Mouse (Mus musculus) limb, embryonic 13.5 days (tissue): ENCODE results near the gene Zc3hav1l. TPM values are rescaled to one million over a fixed set of nuclear protein-coding genes. Genes with fewer than 3 reads are reported as not detected.
A peak's percentile ranks its signal among the peaks of the same experiment; 100 is the strongest.

ENCODE experiments used
- ATAC-seq: fragments of 200-750 bp; cut with Nextera tagmentation; 2 replicates; pipeline ENCODE4 v1.8.0; 2017; ENCODE audit warnings: low read depth, moderate number of reproducible peaks, moderate TSS enrichment; ENCODE audit not compliant: low FRiP score
- H3K27ac ChIP-seq: fragments of 300-500 bp; sonication (generic); 2 replicates; pipeline ENCODE4 v1.5.1; 2015; ENCODE audit warnings: inconsistent platforms, mild to moderate bottlenecking, moderate library complexity
- H3K27me3 ChIP-seq: fragments of 300-500 bp; sonication (generic); 2 replicates; pipeline ENCODE4 v1.6.1; 2015; ENCODE audit warnings: mild to moderate bottlenecking, inconsistent platforms
- H3K36me3 ChIP-seq: fragments of 300-500 bp; sonication (generic); 2 replicates; pipeline ENCODE4 v1.6.1; 2015; ENCODE audit warnings: inconsistent platforms, mild to moderate bottlenecking, moderate library complexity
- H3K4me1 ChIP-seq: fragments of 300-500 bp; sonication (generic); 2 replicates; pipeline ENCODE4 v1.6.1; 2015; ENCODE audit warnings: inconsistent platforms
- H3K4me2 ChIP-seq: fragments of 300-500 bp; sonication (generic); replicated peaks from 2 replicates; pipeline ENCODE4 v1.6.1; 2015; ENCODE audit warnings: inconsistent platforms, mild to moderate bottlenecking, moderate library complexity
- H3K4me3 ChIP-seq: fragments of 300-500 bp; sonication (generic); 2 replicates; pipeline ENCODE4 v1.5.1; 2015; ENCODE audit warnings: moderate library complexity, mild to moderate bottlenecking, inconsistent platforms
- H3K9ac ChIP-seq: fragments of 300-500 bp; sonication (generic); 2 replicates; pipeline ENCODE4 v1.6.1; 2015; ENCODE audit warnings: mild to moderate bottlenecking, inconsistent platforms
- H3K9me3 ChIP-seq: fragments of 300-500 bp; sonication (generic); 2 replicates; pipeline ENCODE4 v1.6.1; 2016; ENCODE audit warnings: inconsistent platforms
- WGBS: fragments of 180-500 bp; shearing (Covaris S2); methylation state at CpG from one replicate; pipeline ENCODE4 v1.1.7; 2015; 5-methylcytosine and 5-hydroxymethylcytosine counted together
- polyA plus RNA-seq: library from polyadenylated mRNA; unstranded; fragments of >200 nt; fragmentation: Nextera tagmentation; extraction: Ambion mirVana; gene quantifications from 2 replicates; pipeline ENCODE4 v1.2.1, GENCODE M21; 2015

Gene Zc3hav1l
- 13.9 and 15.0 TPM in 2 replicates for polyA plus RNA-seq

DNA sequence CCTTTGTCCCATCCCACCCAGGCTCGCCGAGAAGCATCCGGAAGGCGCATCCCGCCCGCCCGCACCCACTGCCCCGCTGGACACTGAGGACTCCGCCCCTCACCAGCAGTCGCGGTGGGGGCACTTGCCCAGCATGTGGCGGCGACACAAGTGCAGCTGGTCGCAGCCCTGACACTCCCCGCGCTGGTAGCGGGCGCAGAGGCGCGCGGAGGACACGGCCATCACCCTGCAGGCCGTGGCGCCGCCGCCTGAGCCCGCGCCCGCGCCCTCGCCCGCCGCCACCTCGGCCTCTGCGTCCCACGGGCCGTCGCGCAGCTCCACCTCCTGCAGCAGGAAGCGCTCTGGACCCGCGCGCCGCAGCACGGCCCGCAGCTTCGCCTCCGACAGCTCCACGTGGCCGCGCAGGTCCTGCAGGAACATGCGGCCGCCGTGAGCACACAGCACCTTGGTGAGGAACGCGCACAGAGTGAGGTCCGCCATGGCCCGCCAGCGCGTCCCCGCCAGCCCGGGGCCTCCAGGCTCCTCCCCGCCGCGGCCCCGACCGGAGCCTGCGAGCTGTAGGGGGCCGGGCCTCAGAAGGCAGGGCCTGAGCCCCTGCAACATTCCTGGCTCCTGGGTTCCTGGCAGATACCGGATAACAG, at the start of gene Zc3hav1l:
Gene Zc3hav1l (minus strand): TSS at position 499 of the 641 bp plus-strand sequence.
- Histone ChIP-seq H3K9me3 (0 out of 2 replicates have a peak, but pooled peaks cover under 1% of the 10 kb centered on the region), H3K4me3 (peak within 1 kb of the TSS; percentile 83), H3K9ac (peak within 1 kb of the TSS; percentile 99), H3K4me2 (peak within 1 kb of the TSS; percentile 73), H3K27me3 (no peaks in the 10 kb centered on the region), H3K36me3 (peaks cover 30% of the 10 kb centered on the region), H3K27ac (peak within 1 kb of the TSS; percentile 97), H3K4me1 (peaks cover 14% of the 10 kb centered on the region)
- peak; percentile 98 for ATAC-seq
- WGBS = under 1% methylated on average over 70 of the region's 70 CpGs

DNA sequence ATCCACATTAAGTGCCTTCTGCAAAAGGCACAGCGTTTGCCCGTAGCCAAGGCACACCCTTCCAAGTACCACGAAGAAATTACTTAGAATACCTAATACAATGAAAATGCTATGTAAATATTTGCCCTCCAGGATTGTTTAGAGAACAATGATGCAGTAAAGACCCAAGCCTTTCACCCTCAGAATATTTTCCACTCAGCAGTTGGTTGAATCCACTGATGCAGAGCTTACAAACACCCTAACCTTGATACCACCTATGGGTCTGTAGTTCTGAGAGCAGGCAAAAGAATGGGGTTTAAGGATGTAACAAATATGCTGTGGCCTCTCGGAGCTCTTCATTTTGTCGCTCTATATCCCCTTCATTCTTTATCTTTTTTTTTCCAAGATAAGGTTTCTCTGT, 48.8 kb upstream of the Zc3hav1l start:
- ATAC-seq = no peak
- no peak overlapping the region for H3K4me2 ChIP-seq
- H3K27me3 ChIP-seq = peaks cover 29% of the 10 kb centered on the region
- no peaks in the 10 kb centered on the region for H3K9me3 ChIP-seq
- no peak overlapping the region for H3K9ac ChIP-seq
- H3K4me1 ChIP-seq = no peaks in the 10 kb centered on the region
- H3K36me3 ChIP-seq = no peaks in the 10 kb centered on the region
- no peak overlapping the region for H3K4me3 ChIP-seq
- 86% methylated on average over 5 of the region's 5 CpGs for WGBS
- H3K27ac ChIP-seq = no peak overlapping the region

DNA sequence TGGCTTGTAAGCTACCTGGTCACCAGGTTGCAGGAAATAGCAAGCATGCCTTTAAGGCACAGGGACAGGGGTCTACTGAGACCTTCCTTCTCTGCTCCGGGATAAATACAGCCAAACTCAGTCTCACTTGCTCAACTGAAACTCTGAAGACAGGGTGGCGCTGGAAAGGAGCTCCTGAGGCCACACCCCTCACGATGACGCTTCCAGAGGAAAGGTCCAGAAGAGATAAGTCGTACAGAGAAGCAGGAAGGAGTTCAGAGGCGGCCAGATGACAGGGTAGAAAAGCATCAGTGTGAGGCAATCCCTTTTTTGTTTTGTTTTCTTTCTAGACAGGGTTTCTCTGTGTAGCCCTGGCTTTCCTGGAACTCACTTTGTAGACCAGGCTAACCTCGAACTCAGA, 46.7 kb upstream of the Zc3hav1l start:
- WGBS = 47% methylated on average over 7 of the region's 7 CpGs
- no peaks in the 10 kb centered on the region for H3K4me1 ChIP-seq
- H3K9me3 ChIP-seq = no peaks in the 10 kb centered on the region
- no peaks in the 10 kb centered on the region for H3K36me3 ChIP-seq
- no peak overlapping the region for H3K4me2 ChIP-seq
- no peak overlapping the region for H3K4me3 ChIP-seq
- no peak for ATAC-seq
- H3K27ac ChIP-seq = no peak overlapping the region
- peaks cover 11% of the 10 kb centered on the region for H3K27me3 ChIP-seq
- no peak overlapping the region for H3K9ac ChIP-seq

DNA sequence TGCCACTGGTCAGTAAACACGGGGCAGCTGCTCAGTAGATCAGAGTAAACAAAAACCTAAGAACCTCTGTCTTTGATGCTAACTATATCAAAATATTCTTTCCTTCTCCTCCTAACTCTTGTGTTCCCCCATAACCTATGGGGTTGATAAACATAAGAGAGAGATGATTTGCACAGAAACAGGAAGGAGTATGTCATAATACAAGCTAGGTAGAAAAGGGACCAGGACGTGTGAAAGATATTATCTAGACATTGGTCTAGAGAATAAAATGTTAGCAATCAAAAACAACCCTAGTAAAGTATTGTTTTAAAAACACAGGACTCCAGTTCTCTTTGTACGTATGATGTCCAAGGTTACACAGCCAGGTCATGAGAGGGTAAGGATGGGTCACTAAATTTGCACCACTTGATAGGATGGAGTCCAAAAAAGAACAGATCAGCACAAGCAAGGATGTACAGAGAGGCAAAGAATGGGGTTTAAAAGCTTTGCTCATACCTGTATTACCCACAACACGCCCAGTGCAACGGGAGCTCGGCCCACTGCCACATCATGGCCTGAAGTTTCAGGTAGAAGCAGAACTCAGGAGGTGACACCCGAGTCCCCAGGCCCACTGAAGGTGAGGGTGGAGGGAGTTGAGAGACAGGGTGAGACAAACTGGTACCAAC, 45.1 kb upstream of the Zc3hav1l start:
- 84% methylated on average over 7 of the region's 7 CpGs for WGBS
- Histone ChIP-seq H3K27me3 (no peaks in the 10 kb centered on the region), H3K4me1 (no peaks in the 10 kb centered on the region), H3K36me3 (no peaks in the 10 kb centered on the region), H3K27ac (no peak overlapping the region), H3K4me2 (no peak overlapping the region), H3K9ac (no peak overlapping the region), H3K9me3 (no peaks in the 10 kb centered on the region), H3K4me3 (no peak overlapping the region)
- ATAC-seq = no peak

DNA sequence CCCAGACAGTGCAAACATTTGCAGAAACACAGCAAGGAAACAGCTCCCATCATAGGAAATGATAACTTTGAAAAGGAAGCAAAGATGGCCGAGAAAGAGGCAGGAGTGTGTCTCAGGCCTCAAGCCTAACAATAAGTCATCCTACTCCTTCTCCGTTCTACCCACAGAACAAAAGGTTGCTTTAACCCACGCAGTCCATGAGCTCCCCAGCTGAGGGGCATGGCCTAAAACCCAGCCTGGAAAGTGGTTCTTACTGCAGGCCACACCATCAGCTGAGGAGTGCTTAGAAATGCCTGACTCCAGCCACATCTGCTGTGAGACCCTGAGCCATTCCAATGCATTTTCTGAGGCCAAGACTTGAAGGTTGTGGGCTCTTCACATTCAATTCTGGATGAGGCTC, 44.5 kb upstream of the Zc3hav1l start:
- no peaks in the 10 kb centered on the region for H3K4me1 ChIP-seq
- 63% methylated on average over 3 of the region's 3 CpGs for WGBS

DNA sequence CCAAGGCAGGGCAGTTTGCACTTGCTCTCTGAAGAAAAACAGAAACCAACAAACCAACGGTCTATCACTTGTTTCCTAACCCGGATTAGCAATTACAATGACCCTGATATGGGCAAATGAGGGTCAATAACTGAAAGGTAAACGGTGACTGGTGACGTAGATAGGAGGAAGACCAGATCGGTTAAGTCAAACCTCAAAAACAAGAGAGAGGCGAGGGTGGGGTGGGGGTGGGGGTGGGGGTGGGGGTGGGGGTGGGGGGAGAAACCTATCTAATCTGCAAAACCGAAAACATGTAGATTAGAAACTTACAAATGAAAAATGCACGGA, 43.6 kb upstream of the Zc3hav1l start:
- Histone ChIP-seq H3K27ac (no peak overlapping the region), H3K27me3 (no peaks in the 10 kb centered on the region), H3K4me1 (no peaks in the 10 kb centered on the region), H3K9ac (no peak overlapping the region), H3K4me2 (no peak overlapping the region), H3K9me3 (no peaks in the 10 kb centered on the region), H3K4me3 (no peak overlapping the region), H3K36me3 (no peaks in the 10 kb centered on the region)
- ATAC-seq = no peak
- WGBS = 61% methylated on average over 8 of the region's 8 CpGs

More for the DNA sequence above, 44.5 kb upstream of the Zc3hav1l start:
- ATAC-seq = no peak
- H3K27me3 ChIP-seq = no peaks in the 10 kb centered on the region
- no peaks in the 10 kb centered on the region for H3K9me3 ChIP-seq
- no peak overlapping the region for H3K4me3 ChIP-seq
- no peak overlapping the region for H3K9ac ChIP-seq
- no peak overlapping the region for H3K4me2 ChIP-seq
- H3K36me3 ChIP-seq = no peaks in the 10 kb centered on the region
- H3K27ac ChIP-seq = no peak overlapping the region

DNA sequence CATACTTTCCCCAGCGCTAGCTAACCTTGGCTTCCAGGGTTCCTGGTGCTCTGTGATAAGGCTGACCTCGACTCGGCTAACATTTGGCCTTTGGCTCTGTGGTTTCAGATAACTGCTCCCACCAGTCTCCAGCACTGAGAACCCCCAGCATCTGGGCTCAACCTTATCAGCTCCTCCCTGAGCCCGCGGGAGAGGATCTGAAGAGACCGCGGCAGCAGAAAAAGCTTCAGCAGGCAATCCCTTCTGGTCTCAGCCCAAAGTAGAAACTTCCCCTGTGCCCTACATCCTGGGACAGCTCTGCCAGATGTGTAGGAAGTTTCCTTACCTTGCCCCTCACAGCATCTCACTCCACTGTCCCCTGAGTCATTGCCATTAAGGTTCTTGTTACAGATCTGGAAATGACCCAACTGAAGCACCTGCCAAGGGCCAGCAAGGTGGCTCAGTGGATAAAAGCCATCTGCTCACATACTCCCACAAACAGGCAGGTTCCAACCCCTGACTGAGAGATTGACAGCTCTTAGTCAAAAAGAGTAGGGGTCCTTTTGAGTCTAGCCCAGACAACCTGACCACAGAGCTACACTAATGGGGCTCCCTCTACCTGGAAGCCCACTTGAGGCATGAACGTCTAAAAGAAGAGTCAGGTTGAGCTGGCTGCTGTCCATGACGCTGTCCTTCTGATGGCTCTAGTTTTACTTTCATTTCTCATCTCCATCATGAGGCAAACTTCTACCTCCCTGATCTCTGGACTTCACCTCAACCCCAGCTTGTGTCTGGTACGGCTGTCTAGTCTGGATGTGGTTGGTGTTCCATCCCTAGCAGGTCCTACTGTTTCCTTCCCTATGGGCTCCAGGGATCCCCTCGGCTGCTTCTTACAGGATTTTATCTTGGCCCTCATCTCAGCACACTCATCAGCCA, 42.9 kb upstream of the Zc3hav1l start:
- H3K27ac ChIP-seq = no peak overlapping the region
- ATAC-seq = no peak
- 51% methylated on average over 11 of the region's 11 CpGs for WGBS

DNA sequence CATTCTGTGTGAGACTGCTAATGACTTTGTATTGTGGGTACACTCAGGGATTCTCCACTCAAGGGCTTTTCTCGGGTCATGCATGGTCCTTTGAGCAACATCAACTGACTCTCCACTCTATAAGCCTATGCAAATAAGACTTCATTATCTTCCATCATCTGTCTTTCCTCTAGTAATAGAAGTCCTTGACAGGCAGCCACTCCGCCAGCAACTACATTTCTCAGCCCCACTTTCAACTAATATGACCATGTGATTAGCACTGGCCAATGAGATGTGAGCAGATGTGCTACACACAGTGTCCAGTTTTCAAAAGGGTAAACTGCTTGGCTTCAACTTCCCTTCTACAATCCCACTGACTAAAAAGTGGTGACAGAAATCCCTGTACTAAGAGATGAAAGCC, 40.0 kb upstream of the Zc3hav1l start:
- Histone ChIP-seq H3K27ac (no peak overlapping the region), H3K36me3 (no peaks in the 10 kb centered on the region), H3K4me2 (no peak overlapping the region), H3K4me1 (no peaks in the 10 kb centered on the region), H3K9ac (no peak overlapping the region), H3K9me3 (no peaks in the 10 kb centered on the region), H3K27me3 (no peaks in the 10 kb centered on the region), H3K4me3 (no peak overlapping the region)
- ATAC-seq = no peak
- WGBS = 72% methylated on average over 2 of the region's 2 CpGs

More for the DNA sequence above, 42.9 kb upstream of the Zc3hav1l start:
- Histone ChIP-seq H3K27me3 (no peaks in the 10 kb centered on the region), H3K9ac (no peak overlapping the region), H3K4me2 (no peak overlapping the region), H3K9me3 (no peaks in the 10 kb centered on the region), H3K4me3 (no peak overlapping the region), H3K4me1 (no peaks in the 10 kb centered on the region), H3K36me3 (no peaks in the 10 kb centered on the region)

DNA sequence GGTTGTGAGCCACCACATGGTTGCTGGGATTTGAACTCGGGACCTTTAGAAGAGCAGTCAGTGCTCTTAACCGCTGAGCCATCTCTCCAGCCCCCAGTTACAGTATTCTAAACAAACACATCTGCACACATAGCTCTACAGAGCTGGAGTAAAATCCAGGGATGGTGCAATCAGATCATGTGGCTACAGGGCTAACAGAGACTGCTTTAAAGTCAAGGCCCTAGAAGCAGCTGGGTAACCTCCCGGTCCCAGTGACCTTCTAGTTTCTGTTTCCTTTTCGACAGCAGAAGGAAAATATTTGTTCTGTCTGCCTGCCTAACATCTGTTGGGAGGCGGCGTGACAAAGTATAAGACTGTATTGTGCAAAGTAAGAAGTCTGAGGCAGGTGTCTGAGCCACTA, 38.9 kb upstream of the Zc3hav1l start:
- Histone ChIP-seq H3K27ac (no peak overlapping the region), H3K9ac (no peak overlapping the region), H3K4me2 (no peak overlapping the region), H3K27me3 (no peaks in the 10 kb centered on the region), H3K4me3 (no peak overlapping the region), H3K4me1 (no peaks in the 10 kb centered on the region), H3K9me3 (no peaks in the 10 kb centered on the region), H3K36me3 (no peaks in the 10 kb centered on the region)
- no peak for ATAC-seq
- 80% methylated on average over 6 of the region's 6 CpGs for WGBS

DNA sequence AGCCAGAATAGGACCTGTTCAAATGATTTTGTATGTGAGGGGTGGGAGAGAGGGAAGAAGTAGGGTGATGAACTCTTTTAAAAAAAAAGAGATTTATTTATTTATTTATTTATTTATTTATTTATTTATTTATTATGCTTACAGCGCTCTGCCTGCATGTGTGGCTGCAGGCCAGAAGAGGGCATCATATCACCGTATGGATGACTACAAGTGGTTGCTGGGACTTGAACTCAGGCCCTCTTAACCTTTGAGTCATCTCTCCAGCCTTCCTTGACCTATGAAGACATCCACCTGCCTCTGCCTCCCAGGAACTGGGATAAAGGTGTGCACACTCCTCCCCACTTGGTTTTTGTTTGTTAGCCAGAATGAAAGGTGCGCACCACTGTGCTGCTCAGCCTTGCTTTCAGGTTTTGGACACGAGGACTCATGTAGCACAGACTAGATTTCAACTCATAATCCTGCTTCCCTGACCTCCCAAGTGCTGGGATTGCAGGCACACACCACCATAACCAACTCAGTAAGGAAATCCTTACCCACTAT, 38.2 kb upstream of the Zc3hav1l start:
- H3K27me3 ChIP-seq = no peaks in the 10 kb centered on the region
- H3K9me3 ChIP-seq = no peaks in the 10 kb centered on the region
- ATAC-seq = no peak
- H3K9ac ChIP-seq = no peak overlapping the region
- no peak overlapping the region for H3K27ac ChIP-seq
- no peak overlapping the region for H3K4me2 ChIP-seq
- H3K4me1 ChIP-seq = no peaks in the 10 kb centered on the region
- H3K36me3 ChIP-seq = no peaks in the 10 kb centered on the region
- H3K4me3 ChIP-seq = no peak overlapping the region
- WGBS = 86% methylated on average over 4 of the region's 4 CpGs

DNA sequence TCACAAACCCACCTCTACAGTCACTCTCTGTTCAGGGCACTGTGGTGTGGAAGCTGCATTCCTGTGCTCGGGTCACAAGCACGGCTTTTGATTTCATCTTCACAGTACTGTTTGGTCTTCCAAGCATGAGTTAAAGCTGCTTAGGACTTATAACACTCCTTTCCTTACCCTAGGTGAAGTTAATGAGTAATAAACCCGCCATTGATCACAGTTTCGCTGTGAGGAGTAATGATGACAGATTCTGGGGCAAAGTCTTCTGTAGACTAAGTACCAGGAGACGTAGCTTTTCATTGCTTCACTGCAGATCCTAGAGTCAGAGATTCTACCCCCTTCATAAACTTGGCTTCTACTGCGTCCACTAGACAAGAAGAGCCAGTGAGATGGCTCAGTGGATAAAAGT, 36.2 kb upstream of the Zc3hav1l start:
- H3K27me3 ChIP-seq = no peaks in the 10 kb centered on the region
- H3K4me1 ChIP-seq = no peaks in the 10 kb centered on the region
- no peak overlapping the region for H3K4me2 ChIP-seq
- H3K9ac ChIP-seq = no peak overlapping the region
- H3K9me3 ChIP-seq = no peaks in the 10 kb centered on the region
- ATAC-seq = no peak
- no peaks in the 10 kb centered on the region for H3K36me3 ChIP-seq
- no peak overlapping the region for H3K27ac ChIP-seq
- H3K4me3 ChIP-seq = no peak overlapping the region
- WGBS = 72% methylated on average over 6 of the region's 6 CpGs

DNA sequence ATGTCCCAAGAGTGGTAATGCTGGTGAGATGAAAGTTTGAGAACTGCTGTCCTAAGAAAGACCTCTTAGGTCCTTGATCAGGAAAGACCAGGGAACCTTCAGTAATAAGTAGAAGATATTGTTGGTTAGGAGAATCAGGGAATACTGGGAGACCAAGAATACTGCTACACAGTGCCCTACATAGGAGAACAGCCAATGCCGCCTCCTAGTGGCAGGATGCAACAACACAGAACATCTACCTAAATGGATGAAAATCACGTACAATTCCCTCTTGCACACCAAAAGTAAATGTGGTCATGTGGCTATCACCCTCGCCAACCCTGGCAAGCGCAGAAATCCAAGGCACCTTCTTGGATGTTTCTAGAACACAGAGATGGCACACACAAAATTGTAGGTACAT, 27.5 kb upstream of the Zc3hav1l start:
- Histone ChIP-seq H3K9ac (no peak overlapping the region), H3K9me3 (no peaks in the 10 kb centered on the region), H3K4me1 (no peaks in the 10 kb centered on the region), H3K36me3 (no peaks in the 10 kb centered on the region), H3K27me3 (no peaks in the 10 kb centered on the region), H3K4me3 (no peak overlapping the region), H3K4me2 (no peak overlapping the region), H3K27ac (no peak overlapping the region)
- 25% methylated on average over 4 of the region's 4 CpGs for WGBS
- ATAC-seq = no peak; the same call in 1 of the 2 replicates
